Mouse (Mus musculus) limb, embryonic 15.5 days (tissue): ENCODE data around the gene Spag7. TPM values are rescaled to one million over a fixed set of nuclear protein-coding genes. Genes with fewer than 3 reads are reported as not detected.
A peak's percentile ranks its signal among the peaks of the same experiment; 100 is the strongest.

Experiments
- ATAC-seq: fragments of 200-750 bp; cut with Nextera tagmentation; 2 replicates; pipeline ENCODE4 v1.8.0; 2017; ENCODE audit warnings: low read depth, moderate TSS enrichment; ENCODE audit not compliant: insufficient number of reproducible peaks, low FRiP score, low TSS enrichment
- H3K27ac ChIP-seq: fragments of 300-500 bp; sonication (generic); 2 replicates; pipeline ENCODE4 v1.5.1; 2015; ENCODE audit warnings: moderate library complexity, mild to moderate bottlenecking, inconsistent platforms
- H3K27me3 ChIP-seq: fragments of 300-500 bp; sonication (generic); 2 replicates; pipeline ENCODE4 v1.6.1; 2015; ENCODE audit warnings: inconsistent platforms
- H3K36me3 ChIP-seq: fragments of 300-500 bp; sonication (generic); 2 replicates; pipeline ENCODE4 v1.6.1; 2015; ENCODE audit warnings: inconsistent platforms
- H3K4me1 ChIP-seq: fragments of 300-500 bp; sonication (generic); 2 replicates; pipeline ENCODE4 v1.6.1; 2015; ENCODE audit warnings: inconsistent platforms
- H3K4me2 ChIP-seq: fragments of 300-500 bp; sonication (generic); 2 replicates; pipeline ENCODE4 v1.6.1; 2015; ENCODE audit warnings: mild to moderate bottlenecking, inconsistent platforms
- H3K4me3 ChIP-seq: fragments of 300-500 bp; sonication (generic); 2 replicates; pipeline ENCODE4 v1.5.1; 2015; ENCODE audit warnings: mild to moderate bottlenecking, inconsistent platforms
- H3K9ac ChIP-seq: fragments of 300-500 bp; sonication (generic); 2 replicates; pipeline ENCODE4 v1.6.1; 2015; ENCODE audit warnings: inconsistent platforms
- H3K9me3 ChIP-seq: fragments of 300-500 bp; sonication (generic); 2 replicates; pipeline ENCODE4 v1.6.1; 2016; ENCODE audit warnings: inconsistent platforms
- WGBS: fragments of 180-500 bp; shearing (Covaris S2); methylation state at CpG from one replicate; pipeline ENCODE4 v1.1.7; 2015; 5-methylcytosine and 5-hydroxymethylcytosine counted together
- polyA plus RNA-seq: library from polyadenylated mRNA; unstranded; fragments of >200 nt; fragmentation: Nextera tagmentation; extraction: Ambion mirVana; gene quantifications from 2 replicates; pipeline ENCODE4 v1.2.1, GENCODE M21; 2015

Gene Spag7
- polyA plus RNA-seq, 1 experiment from 2014 or later: 149 TPM

- Histone ChIP-seq H3K9ac (no peak overlapping the region), H3K27me3 (no peaks in the 10 kb centered on the region), H3K4me1 (peaks cover 29% of the 10 kb centered on the region), H3K4me3 (no peak overlapping the region), H3K27ac (no peak overlapping the region), H3K4me2 (no peak overlapping the region), H3K9me3 (no peaks in the 10 kb centered on the region), H3K36me3 (peaks cover 10% of the 10 kb centered on the region)
- WGBS: 70% methylated on average over 2 of the region's 2 CpGs
- ATAC-seq: no peak
Observed at GRCm38 (mm10) chr11:70699051-70699450, 29.8 kb upstream of the Spag7 start.

GRCm38 (mm10) chr11:70697376-70697775 is 28.2 kb upstream of the Spag7 start:
- H3K9ac ChIP-seq: no peak overlapping the region
- H3K4me1 ChIP-seq: peaks cover 18% of the 10 kb centered on the region
- no peaks in the 10 kb centered on the region for H3K27me3 ChIP-seq
- no peak overlapping the region for H3K4me3 ChIP-seq
- no peaks in the 10 kb centered on the region for H3K9me3 ChIP-seq
- no peak for ATAC-seq
- H3K27ac ChIP-seq: no peak overlapping the region
- no peak overlapping the region for H3K4me2 ChIP-seq
- H3K36me3 ChIP-seq: no peaks in the 10 kb centered on the region
- WGBS: 72% methylated on average over 3 of the region's 3 CpGs

- 69% methylated on average over 3 of the region's 3 CpGs for WGBS
- no peaks in the 10 kb centered on the region for H3K36me3 ChIP-seq
- H3K9me3 ChIP-seq: no peaks in the 10 kb centered on the region
Observed at GRCm38 (mm10) chr11:70693504-70693903, 24.3 kb upstream of the Spag7 start.

GRCm38 (mm10) chr11:70689578-70689977 is 20.4 kb upstream of the Spag7 start:
- Histone ChIP-seq H3K9me3 (no peaks in the 10 kb centered on the region), H3K4me2 (no peak overlapping the region), H3K36me3 (peaks cover 10% of the 10 kb centered on the region), H3K4me1 (peaks cover 23% of the 10 kb centered on the region), H3K4me3 (no peak overlapping the region), H3K9ac (no peak overlapping the region), H3K27ac (no peak overlapping the region), H3K27me3 (no peaks in the 10 kb centered on the region)
- ATAC-seq: no peak
- WGBS: 57% methylated on average over 4 of the region's 4 CpGs

More at GRCm38 (mm10) chr11:70693504-70693903, 24.3 kb upstream of the Spag7 start:
- H3K27ac ChIP-seq: no peak overlapping the region
- ATAC-seq: no peak
- H3K4me1 ChIP-seq: peaks cover 6% of the 10 kb centered on the region
- no peak overlapping the region for H3K4me3 ChIP-seq
- no peaks in the 10 kb centered on the region for H3K27me3 ChIP-seq
- H3K9ac ChIP-seq: no peak overlapping the region
- no peak overlapping the region for H3K4me2 ChIP-seq

- H3K27me3 ChIP-seq: no peaks in the 10 kb centered on the region
- H3K4me1 ChIP-seq: peaks cover 23% of the 10 kb centered on the region
- H3K4me3 ChIP-seq: peak overlapping the region; percentile 68
- H3K36me3 ChIP-seq: peaks cover 22% of the 10 kb centered on the region
- peak overlapping the region; percentile 73; the same call in 1 of the 2 replicates for H3K9ac ChIP-seq
- peak overlapping the region; percentile 90 for H3K27ac ChIP-seq
- H3K9me3 ChIP-seq: no peaks in the 10 kb centered on the region
- peak overlapping the region; percentile 77 for H3K4me2 ChIP-seq
- no peak for ATAC-seq
- WGBS: 17% methylated on average over 8 of the region's 8 CpGs
Observed at GRCm38 (mm10) chr11:70688372-70688771, 19.2 kb upstream of the Spag7 start.

- Histone ChIP-seq H3K4me2 (peak within 1 kb of the TSS; percentile 77), H3K9me3 (no peaks in the 10 kb centered on the region), H3K4me3 (peak within 1 kb of the TSS; percentile 68), H3K36me3 (peaks cover 29% of the 10 kb centered on the region), H3K27ac (peak within 1 kb of the TSS; percentile 90), H3K9ac (peak within 1 kb of the TSS; percentile 73), H3K4me1 (peaks cover 23% of the 10 kb centered on the region), H3K27me3 (no peaks in the 10 kb centered on the region)
- peak; percentile 74; the same call in 1 of the 2 replicates for ATAC-seq
- under 1% methylated on average over 53 of the region's 55 CpGs for WGBS
Observed at GRCm38 (mm10) chr11:70687601-70688199, 18.5 kb upstream of the Spag7 start, which contains the start of gene Camta2. TSS of gene Camta2 (minus strand) at chr11:70688105.

GRCm38 (mm10) chr11:70686901-70687566 is 17.8 kb upstream of the Spag7 start:
- Histone ChIP-seq H3K9me3 (no peaks in the 10 kb centered on the region), H3K4me2 (peak overlapping the region; percentile 77), H3K4me1 (peaks cover 26% of the 10 kb centered on the region), H3K9ac (peak overlapping the region; percentile 73), H3K4me3 (peak overlapping the region; percentile 68), H3K27me3 (no peaks in the 10 kb centered on the region), H3K27ac (peak overlapping the region; percentile 90), H3K36me3 (peaks cover 35% of the 10 kb centered on the region)
- peak; percentile 50 for ATAC-seq
- 2% methylated on average over 16 of the region's 16 CpGs for WGBS

- no peaks in the 10 kb centered on the region for H3K27me3 ChIP-seq
- no peak overlapping the region for H3K27ac ChIP-seq
- ATAC-seq: no peak
- H3K4me1 ChIP-seq: peaks cover 24% of the 10 kb centered on the region
- H3K4me2 ChIP-seq: no peak overlapping the region
- H3K9ac ChIP-seq: no peak overlapping the region
- H3K4me3 ChIP-seq: no peak overlapping the region
- peaks cover 64% of the 10 kb centered on the region for H3K36me3 ChIP-seq
- no peaks in the 10 kb centered on the region for H3K9me3 ChIP-seq
- 90% methylated on average over 5 of the region's 5 CpGs for WGBS
Observed at GRCm38 (mm10) chr11:70683640-70684039, 14.4 kb upstream of the Spag7 start.

GRCm38 (mm10) chr11:70681897-70682581 is 12.8 kb upstream of the Spag7 start:
- no peak overlapping the region for H3K4me2 ChIP-seq
- no peak overlapping the region for H3K4me3 ChIP-seq
- H3K4me1 ChIP-seq: peaks cover 15% of the 10 kb centered on the region
- WGBS: 30% methylated on average over 11 of the region's 11 CpGs
- H3K9me3 ChIP-seq: no peaks in the 10 kb centered on the region
- H3K36me3 ChIP-seq: peaks cover 70% of the 10 kb centered on the region
- H3K9ac ChIP-seq: no peak overlapping the region
- no peak for ATAC-seq
- H3K27ac ChIP-seq: no peak overlapping the region
- no peaks in the 10 kb centered on the region for H3K27me3 ChIP-seq

GRCm38 (mm10) chr11:70681170-70681569 is 12.0 kb upstream of the Spag7 start:
- WGBS: 71% methylated on average over 12 of the region's 12 CpGs
- Histone ChIP-seq H3K36me3 (peaks cover 79% of the 10 kb centered on the region), H3K27me3 (no peaks in the 10 kb centered on the region), H3K4me1 (peaks cover 6% of the 10 kb centered on the region), H3K4me3 (no peak overlapping the region), H3K27ac (no peak overlapping the region), H3K4me2 (no peak overlapping the region), H3K9me3 (no peaks in the 10 kb centered on the region), H3K9ac (no peak overlapping the region)
- ATAC-seq: no peak

GRCm38 (mm10) chr11:70679894-70680293 is 10.7 kb upstream of the Spag7 start:
- peaks cover 85% of the 10 kb centered on the region for H3K36me3 ChIP-seq
- no peak overlapping the region for H3K9ac ChIP-seq
- H3K4me3 ChIP-seq: no peak overlapping the region
- no peak for ATAC-seq
- no peaks in the 10 kb centered on the region for H3K27me3 ChIP-seq
- WGBS: 89% methylated on average over 8 of the region's 8 CpGs
- H3K4me2 ChIP-seq: no peak overlapping the region
- peaks cover 5% of the 10 kb centered on the region for H3K4me1 ChIP-seq
- no peak overlapping the region for H3K27ac ChIP-seq
- no peaks in the 10 kb centered on the region for H3K9me3 ChIP-seq

- H3K36me3 ChIP-seq: peaks cover 84% of the 10 kb centered on the region
- H3K9ac ChIP-seq: no peak overlapping the region
- H3K27me3 ChIP-seq: no peaks in the 10 kb centered on the region
- no peaks in the 10 kb centered on the region for H3K9me3 ChIP-seq
- H3K27ac ChIP-seq: no peak overlapping the region
- peaks cover 5% of the 10 kb centered on the region for H3K4me1 ChIP-seq
- WGBS: 96% methylated on average over 8 of the region's 8 CpGs
- H3K4me3 ChIP-seq: no peak overlapping the region
- no peak for ATAC-seq
- H3K4me2 ChIP-seq: no peak overlapping the region
Observed at GRCm38 (mm10) chr11:70679361-70679760, 10.1 kb upstream of the Spag7 start.
